ENCODE assay signal across 11 mouse cellular contexts in the genomic region with DNA sequence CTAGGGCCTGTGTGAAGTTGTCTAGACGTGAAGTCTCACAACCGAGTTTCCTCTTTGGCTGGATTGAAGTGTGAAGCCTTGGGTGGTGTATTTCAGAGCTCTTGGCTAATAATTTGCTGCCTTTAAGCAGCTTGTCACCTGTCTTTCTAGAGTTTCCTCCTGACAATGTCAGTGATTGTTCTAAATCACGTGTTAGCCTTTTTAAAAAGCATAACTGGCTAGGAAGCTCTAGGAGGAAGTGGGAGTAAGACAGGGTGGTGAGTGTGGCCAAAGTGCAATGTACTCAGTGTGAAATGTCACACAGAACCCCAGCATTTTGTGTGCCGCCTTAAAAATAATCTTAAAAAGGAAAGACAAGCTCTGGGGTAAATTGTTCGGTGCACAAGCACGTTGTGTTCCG. TPM values are rescaled to one million over a fixed set of nuclear protein-coding genes. Genes with fewer than 3 reads are reported as not detected.
A peak's percentile ranks its signal among the peaks of the same experiment; 100 is the strongest.
DNase-seq lines count a peak whose midpoint lies in the region; ATAC-seq and TF ChIP-seq lines count a peak whose summit lies in the region.
"Had no signal": no experiment of that assay in that cellular context is flagged by ENCODE, and none has a peak within 500 bp of the region (broad histone marks: within the 10 kb centered on the region; RNA-seq: fewer than 3 reads in every experiment).

No protein-coding gene starts in this region.

- no peak for TF ChIP-seq CTCF in lung, postnatal 0 days (IDR thresholded peaks at IDR 0.05)

- peak; percentile 49 for DNase-seq in lung, postnatal 0 days (ENCODE audit: low spot score)
- DNase-seq in lung, postnatal 14 days = no peak
- DNase-seq in B cell, adult 2 months = peak; percentile 32 to 42
- peak; percentile 64 to 76 for DNase-seq in natural killer cell, adult 2 months (ENCODE audit: low spot score in 2 of 2)
- no peak for DNase-seq in embryonic facial prominence, embryonic 10.5 days (ENCODE audit: low spot score)
- no peak for DNase-seq in yolk sac, embryonic 10.5 days (ENCODE audit: low spot score)

- 42% methylated on average over 7 of the region's 7 CpGs for WGBS in lung, postnatal 0 days
- 59% methylated on average over 7 of the region's 7 CpGs for WGBS in embryonic facial prominence, embryonic 10.5 days
- 54% methylated on average over 7 of the region's 7 CpGs for WGBS in midbrain, embryonic 16.5 days

- no peaks in the 10 kb centered on the region for H3K36me3 ChIP-seq in lung, postnatal 0 days (ENCODE audit: insufficient read depth, low read length)
- no peaks in the 10 kb centered on the region; the same call in 1 of the 2 replicates for H3K36me3 ChIP-seq in embryonic facial prominence, embryonic 10.5 days (replicated peaks)
- peaks cover under 1% of the 10 kb centered on the region; the same call in 1 of the 2 replicates for H3K36me3 ChIP-seq in midbrain, embryonic 16.5 days (ENCODE audit: control insufficient read depth, insufficient read depth, low read length)
- H3K36me3 ChIP-seq: heart, embryonic 10.5 days; midbrain, embryonic 13.5 days had no signal

- no peak overlapping the region for H3K4me2 ChIP-seq in lung, postnatal 0 days (replicated peaks; ENCODE audit: low read depth, low read length)
- H3K4me2 ChIP-seq in midbrain, embryonic 16.5 days (ENCODE audit: low read length) = no peak overlapping the region
- H3K4me2 ChIP-seq: liver, embryonic 11.5 days; midbrain, embryonic 13.5 days had no signal

- no peaks in the 10 kb centered on the region for H3K9me3 ChIP-seq in lung, postnatal 0 days (ENCODE audit: low read length)
- H3K9me3 ChIP-seq in embryonic facial prominence, embryonic 10.5 days = no peaks in the 10 kb centered on the region
- H3K9me3 ChIP-seq in midbrain, embryonic 16.5 days (replicated peaks; ENCODE audit: control insufficient read depth, low read length, poor library complexity, severe bottlenecking) = no peaks in the 10 kb centered on the region
- H3K9me3 ChIP-seq: heart, embryonic 10.5 days; midbrain, embryonic 13.5 days had no signal

- no peak overlapping the region for H3K27ac ChIP-seq in lung, postnatal 0 days (ENCODE audit: low read length)
- H3K27ac ChIP-seq in embryonic facial prominence, embryonic 10.5 days (replicated peaks) = no peak overlapping the region
- H3K27ac ChIP-seq in midbrain, embryonic 16.5 days (ENCODE audit: low read length) = no peak overlapping the region
- H3K27ac ChIP-seq: heart, embryonic 10.5 days; midbrain, embryonic 13.5 days had no signal

- no peak for TF ChIP-seq EP300 in lung, postnatal 0 days (IDR thresholded peaks at IDR 0.05)

- no peak overlapping the region for H3K9ac ChIP-seq in lung, postnatal 0 days (replicated peaks; ENCODE audit: low read depth)
- no peak overlapping the region for H3K9ac ChIP-seq in midbrain, embryonic 16.5 days (ENCODE audit: low read depth, low read length)

- ATAC-seq in lung, postnatal 0 days = peak; percentile 46
- peak; percentile 58 for ATAC-seq in common myeloid progenitor, adult 5-6 weeks (replicated peaks; ENCODE audit: low read depth, poor library complexity, severe bottlenecking)
- no peak for ATAC-seq in midbrain, embryonic 16.5 days
- ATAC-seq: midbrain, embryonic 13.5 days had no signal

- H3K4me3 ChIP-seq in lung, postnatal 0 days (ENCODE audit: low read depth, low read length) = no peak overlapping the region
- H3K4me3 ChIP-seq in embryonic facial prominence, embryonic 10.5 days = no peak overlapping the region
- H3K4me3 ChIP-seq in midbrain, embryonic 16.5 days (ENCODE audit: low read depth, low read length) = no peak overlapping the region
- H3K4me3 ChIP-seq: heart, embryonic 10.5 days; midbrain, embryonic 13.5 days had no signal

- H3K27me3 ChIP-seq in lung, postnatal 0 days (replicated peaks; ENCODE audit: insufficient read depth, low read length) = no peaks in the 10 kb centered on the region
- H3K27me3 ChIP-seq in embryonic facial prominence, embryonic 10.5 days (replicated peaks; ENCODE audit: low read depth, poor library complexity, severe bottlenecking) = no peaks in the 10 kb centered on the region
- H3K27me3 ChIP-seq in midbrain, embryonic 16.5 days (ENCODE audit: control insufficient read depth, insufficient read depth, low read depth, low read length) = no peaks in the 10 kb centered on the region
- H3K27me3 ChIP-seq: midbrain, embryonic 13.5 days had no signal

- H3K4me1 ChIP-seq in lung, postnatal 0 days (ENCODE audit: insufficient read depth, low read depth, low read length) = no peaks in the 10 kb centered on the region
- H3K4me1 ChIP-seq in embryonic facial prominence, embryonic 10.5 days = no peaks in the 10 kb centered on the region
- no peaks in the 10 kb centered on the region for H3K4me1 ChIP-seq in midbrain, embryonic 16.5 days (ENCODE audit: control insufficient read depth, insufficient read depth, low read length)
- H3K4me1 ChIP-seq: midbrain, embryonic 13.5 days had no signal

RNA-seq across cellular contexts. Expression of a gene that starts 10.3 kb away (rescaled TPM):
- polyA plus RNA-seq in lung, postnatal 0 days (2015; fragmentation: Nextera tagmentation; extraction: Ambion mirVana) = 6.4 and 6.9 TPM in 2 replicates
- total RNA-seq in common myeloid progenitor, adult 5-6 weeks (2017) = 5.3 and 11.6 TPM in 2 replicates
- 11.4 and 12.6 TPM in 2 replicates for polyA plus RNA-seq in embryonic facial prominence, embryonic 10.5 days (2016; fragmentation: Nextera tagmentation; extraction: Ambion mirVana)
- 23.9 and 28.9 TPM in 2 replicates for polyA plus RNA-seq in midbrain, embryonic 16.5 days (2015; fragmentation: Nextera tagmentation; extraction: Ambion mirVana)

RNA-seq across cellular contexts. Expression of a gene that starts 10.4 kb away (rescaled TPM):
- 189 and 193 TPM in 2 replicates for polyA plus RNA-seq in lung, postnatal 0 days (2015; fragmentation: Nextera tagmentation; extraction: Ambion mirVana)
- 66.4 and 76.6 TPM in 2 replicates for total RNA-seq in common myeloid progenitor, adult 5-6 weeks (2017)
- polyA plus RNA-seq in embryonic facial prominence, embryonic 10.5 days (2016; fragmentation: Nextera tagmentation; extraction: Ambion mirVana) = 194 and 197 TPM in 2 replicates
- 320 and 347 TPM in 2 replicates for polyA plus RNA-seq in midbrain, embryonic 16.5 days (2015; fragmentation: Nextera tagmentation; extraction: Ambion mirVana)

RNA-seq across cellular contexts. Expression of a gene that starts 27.9 kb away (rescaled TPM):
- polyA plus RNA-seq in lung, postnatal 0 days (2015; fragmentation: Nextera tagmentation; extraction: Ambion mirVana) = 61.2 and 69.2 TPM in 2 replicates
- 39.1 and 43.6 TPM in 2 replicates for total RNA-seq in common myeloid progenitor, adult 5-6 weeks (2017)
- 89.8 and 94.6 TPM in 2 replicates for polyA plus RNA-seq in embryonic facial prominence, embryonic 10.5 days (2016; fragmentation: Nextera tagmentation; extraction: Ambion mirVana)
- polyA plus RNA-seq in midbrain, embryonic 16.5 days (2015; fragmentation: Nextera tagmentation; extraction: Ambion mirVana) = 42.3 and 42.7 TPM in 2 replicates

RNA-seq across cellular contexts. Expression of a gene that starts 28.4 kb away (rescaled TPM):
- 41.0 and 42.1 TPM in 2 replicates for polyA plus RNA-seq in lung, postnatal 0 days (2015; fragmentation: Nextera tagmentation; extraction: Ambion mirVana)
- 36.5 and 37.4 TPM in 2 replicates for total RNA-seq in common myeloid progenitor, adult 5-6 weeks (2017)
- 89.2 TPM in 2 replicates for polyA plus RNA-seq in embryonic facial prominence, embryonic 10.5 days (2016; fragmentation: Nextera tagmentation; extraction: Ambion mirVana)
- 135 and 139 TPM in 2 replicates for polyA plus RNA-seq in midbrain, embryonic 16.5 days (2015; fragmentation: Nextera tagmentation; extraction: Ambion mirVana)

RNA-seq across cellular contexts. Expression of a gene that starts 47.9 kb away (rescaled TPM):
- polyA plus RNA-seq in lung, postnatal 0 days (2015; fragmentation: Nextera tagmentation; extraction: Ambion mirVana) = 169 and 177 TPM in 2 replicates
- total RNA-seq in common myeloid progenitor, adult 5-6 weeks (2017) = 661 and 743 TPM in 2 replicates
- 85.5 and 93.8 TPM in 2 replicates for polyA plus RNA-seq in embryonic facial prominence, embryonic 10.5 days (2016; fragmentation: Nextera tagmentation; extraction: Ambion mirVana)
- polyA plus RNA-seq in midbrain, embryonic 16.5 days (2015; fragmentation: Nextera tagmentation; extraction: Ambion mirVana) = 168 and 172 TPM in 2 replicates

Comparison
In these comparisons a context has a peak if more than half of its experiments do, and no peak if none do; other contexts are left out.
1. DNase-seq: peak in lung, postnatal 0 days (single experiment), B cell, adult 2 months (2 of 2) and natural killer cell, adult 2 months (2 of 2); none in lung, postnatal 14 days (single experiment), embryonic facial prominence, embryonic 10.5 days (single experiment) and yolk sac, embryonic 10.5 days (single experiment).